Mouse (Mus musculus): Measurements from ENCODE around the gene Rplp2.
A peak's percentile ranks its signal among the peaks of the same experiment; 100 is the strongest.
"Not testable (repeated sequence)": the region's sequence is repeated elsewhere in the genome, so short reads cannot be mapped to it uniquely, and the experiment has no call there.

Gene Rplp2

DNA sequence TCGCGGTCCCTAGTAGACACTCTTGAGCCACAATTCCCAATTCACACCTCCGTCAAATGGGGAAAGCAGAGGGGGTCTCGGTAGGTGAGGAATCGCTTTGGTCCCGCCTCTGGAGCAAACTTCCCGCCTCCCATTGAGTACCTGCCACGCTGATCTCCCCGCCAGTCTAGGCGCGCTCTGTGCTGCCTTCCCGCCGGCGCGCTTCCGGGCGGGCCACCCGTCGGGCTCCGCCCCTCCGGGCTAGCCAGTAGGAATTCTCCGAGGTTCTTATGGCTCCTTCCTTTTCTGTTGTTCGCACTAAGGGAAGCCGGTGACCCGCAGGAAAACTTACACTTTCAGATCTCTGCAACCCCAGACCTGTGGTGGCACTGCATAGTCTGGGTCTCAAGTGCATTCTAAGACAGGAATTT is 3.3 kb upstream of the Rplp2 start, which contains the start of gene Pidd1:
Pidd1 (minus strand) TSS at position 198 of the 410 bp plus-strand sequence.
- DNase-seq (ENCODE audit: low spot score in 2 of 2): peak in 1 of 2 experiments; percentile 48

DNA sequence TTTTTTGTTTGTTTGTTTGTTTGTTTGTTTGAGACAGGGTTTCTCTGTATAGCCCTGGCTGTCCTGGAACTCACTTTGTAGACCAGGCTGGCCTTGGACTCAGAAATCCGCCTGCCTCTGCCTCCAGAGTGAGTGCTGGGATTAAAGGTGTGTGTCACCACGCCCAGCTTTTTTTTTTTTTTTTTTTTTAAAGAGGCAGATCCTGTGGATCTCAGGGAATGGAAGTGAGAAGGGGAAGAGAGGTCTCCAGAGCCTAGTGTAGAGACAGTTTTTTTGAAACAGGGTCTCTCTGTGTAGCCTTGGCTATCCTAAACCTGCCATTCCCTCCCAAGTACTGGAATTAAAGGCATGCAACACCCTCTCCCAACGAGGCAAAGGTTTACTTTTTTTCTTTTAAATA is 796 bp upstream of the Rplp2 start:
- not testable (repeated sequence) for DNase-seq (ENCODE audit: low spot score in 2 of 2)

DNA sequence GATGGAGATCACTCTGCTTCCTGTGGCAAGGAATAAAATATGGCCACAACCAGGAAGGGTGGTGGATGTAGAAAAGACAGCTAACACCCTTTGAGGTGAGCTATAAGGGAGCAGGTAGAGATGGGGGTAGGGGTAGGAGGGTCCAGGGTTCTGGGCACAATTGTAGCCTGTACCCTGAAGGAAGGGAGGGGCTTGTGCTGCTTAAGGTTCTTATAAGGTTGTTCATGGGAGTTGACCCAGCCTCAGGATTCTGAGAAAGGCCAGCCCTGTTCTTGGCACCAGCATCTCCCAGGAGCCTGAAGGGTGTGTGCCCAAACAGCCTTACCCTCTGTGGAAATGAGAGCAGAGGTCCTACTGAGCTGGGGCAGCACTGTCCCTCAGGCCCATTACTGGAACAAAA is 4.8 kb downstream of the Rplp2 start:
- no peak for DNase-seq (ENCODE audit: low spot score in 2 of 2)

DNA sequence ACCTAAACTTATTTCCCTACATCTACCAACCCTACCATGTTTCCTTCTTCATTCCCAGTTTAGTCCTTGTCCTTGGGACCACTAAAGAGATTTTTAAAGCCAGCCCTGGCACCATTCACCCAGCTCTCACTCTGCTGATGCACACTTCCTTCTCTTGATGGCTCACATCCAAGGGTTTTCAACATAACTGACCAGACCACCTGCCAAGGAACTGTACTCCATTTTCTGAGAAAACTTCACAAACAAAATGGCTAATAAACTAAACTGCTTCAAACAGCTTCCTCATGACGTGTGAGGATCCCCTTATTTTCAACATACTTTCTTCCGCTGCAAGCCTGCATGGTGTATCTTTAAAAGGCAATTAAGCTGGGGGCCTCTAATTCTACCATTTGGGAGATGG is 6.5 kb downstream of the Rplp2 start:
- no peak for DNase-seq (ENCODE audit: low spot score in 2 of 2)

DNA sequence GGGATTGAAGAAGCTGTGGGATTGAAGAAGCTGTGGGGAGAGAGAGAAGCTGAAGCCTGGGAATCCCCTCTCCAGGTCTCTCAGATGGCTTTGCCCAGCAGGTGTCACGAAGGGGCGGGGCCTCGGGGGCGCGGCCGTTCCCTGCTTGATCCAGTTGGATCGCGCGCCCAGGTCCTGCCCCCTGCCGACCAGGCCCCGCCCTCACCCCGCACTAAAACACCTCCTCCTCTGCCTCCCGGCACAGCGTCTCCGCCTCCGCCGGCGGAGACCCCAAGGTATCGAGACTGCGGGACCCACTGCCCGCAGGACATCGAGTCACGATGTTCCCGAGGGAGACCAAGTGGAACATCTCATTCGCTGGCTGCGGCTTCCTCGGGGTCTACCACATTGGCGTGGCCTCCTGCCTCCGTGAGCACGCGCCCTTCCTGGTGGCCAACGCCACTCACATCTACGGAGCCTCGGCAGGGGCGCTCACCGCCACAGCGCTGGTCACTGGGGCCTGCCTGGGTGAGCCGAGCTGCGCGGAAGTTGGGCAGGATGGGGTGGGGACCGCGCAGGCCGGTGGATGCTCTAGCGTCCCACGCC is 7.9 kb downstream of the Rplp2 start, which contains the start of gene Pnpla2:
Pnpla2 (plus strand) TSS at position 232 of the 585 bp plus-strand sequence.
- peak; percentile 91 to 95 for DNase-seq (ENCODE audit: low spot score in 2 of 2)

DNA sequence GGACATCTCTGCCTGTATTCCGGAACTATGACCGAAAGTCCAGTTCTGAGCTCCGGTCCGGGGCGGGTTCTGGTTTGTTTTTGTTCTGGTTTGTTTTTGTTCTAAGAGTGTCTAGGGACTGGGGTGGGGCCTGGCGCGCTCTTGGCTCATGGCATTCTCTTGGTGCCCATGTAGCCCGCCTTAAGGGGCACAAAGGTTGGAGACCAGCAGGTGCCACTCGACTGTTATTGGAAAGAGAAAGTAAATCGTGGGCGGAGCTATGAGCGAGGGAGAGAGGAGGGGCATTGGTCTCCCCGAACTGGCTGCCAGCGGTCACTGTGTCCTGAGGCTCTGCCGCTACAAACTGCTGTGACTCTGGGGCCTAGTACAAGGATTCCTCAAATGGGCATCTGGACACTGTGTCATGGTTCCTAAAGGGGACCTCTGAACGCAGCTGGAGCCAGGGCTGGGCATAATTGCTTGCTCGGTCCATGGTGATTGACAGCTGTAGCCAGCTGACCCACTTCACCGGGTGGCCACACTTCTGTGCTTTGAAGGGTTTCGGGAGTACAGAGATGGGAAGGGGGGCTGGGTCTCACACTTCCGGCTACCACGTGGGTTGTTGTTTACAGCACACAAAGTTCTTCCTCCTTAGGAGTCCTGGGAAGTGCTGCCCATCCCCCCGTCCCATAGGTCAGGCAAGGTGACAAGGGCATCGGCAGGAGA is 8.6 kb downstream of the Rplp2 start:
- no peak for DNase-seq (ENCODE audit: low spot score in 2 of 2)

DNA sequence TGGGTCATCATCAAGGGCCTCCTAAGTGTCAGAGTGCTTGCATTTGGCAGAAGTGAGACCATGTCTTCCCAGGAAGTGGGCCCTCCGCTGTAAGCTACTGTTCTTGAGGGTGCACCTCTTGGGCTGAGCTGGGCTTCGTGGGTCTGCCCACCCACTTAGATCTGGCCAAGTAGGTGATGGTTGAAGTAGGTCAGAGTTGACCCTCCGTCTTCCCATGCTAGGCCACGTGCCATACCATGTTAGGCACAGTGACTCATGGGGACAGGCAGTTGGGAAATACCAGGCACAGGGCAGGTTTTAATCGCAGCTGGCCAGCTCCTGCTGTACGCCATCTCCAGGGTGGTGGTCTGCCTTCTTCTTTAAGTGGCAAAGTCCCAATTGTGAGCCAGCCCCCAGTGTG is 9.6 kb downstream of the Rplp2 start:
- no peak for DNase-seq (ENCODE audit: low spot score in 2 of 2)

DNA sequence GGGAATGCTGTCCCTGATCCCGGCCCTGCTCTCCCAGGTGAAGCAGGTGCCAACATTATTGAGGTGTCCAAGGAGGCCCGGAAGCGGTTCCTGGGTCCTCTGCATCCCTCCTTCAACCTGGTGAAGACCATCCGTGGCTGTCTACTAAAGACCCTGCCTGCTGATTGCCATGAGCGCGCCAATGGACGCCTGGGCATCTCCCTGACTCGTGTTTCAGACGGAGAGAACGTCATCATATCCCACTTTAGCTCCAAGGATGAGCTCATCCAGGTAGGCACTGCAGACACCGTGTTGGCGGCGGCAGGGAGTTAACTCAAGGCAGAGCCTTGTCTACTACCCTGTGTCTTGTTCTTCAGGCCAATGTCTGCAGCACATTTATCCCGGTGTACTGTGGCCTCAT is 10.1 kb downstream of the Rplp2 start:
- DNase-seq (ENCODE audit: low spot score in 2 of 2): no peak

DNA sequence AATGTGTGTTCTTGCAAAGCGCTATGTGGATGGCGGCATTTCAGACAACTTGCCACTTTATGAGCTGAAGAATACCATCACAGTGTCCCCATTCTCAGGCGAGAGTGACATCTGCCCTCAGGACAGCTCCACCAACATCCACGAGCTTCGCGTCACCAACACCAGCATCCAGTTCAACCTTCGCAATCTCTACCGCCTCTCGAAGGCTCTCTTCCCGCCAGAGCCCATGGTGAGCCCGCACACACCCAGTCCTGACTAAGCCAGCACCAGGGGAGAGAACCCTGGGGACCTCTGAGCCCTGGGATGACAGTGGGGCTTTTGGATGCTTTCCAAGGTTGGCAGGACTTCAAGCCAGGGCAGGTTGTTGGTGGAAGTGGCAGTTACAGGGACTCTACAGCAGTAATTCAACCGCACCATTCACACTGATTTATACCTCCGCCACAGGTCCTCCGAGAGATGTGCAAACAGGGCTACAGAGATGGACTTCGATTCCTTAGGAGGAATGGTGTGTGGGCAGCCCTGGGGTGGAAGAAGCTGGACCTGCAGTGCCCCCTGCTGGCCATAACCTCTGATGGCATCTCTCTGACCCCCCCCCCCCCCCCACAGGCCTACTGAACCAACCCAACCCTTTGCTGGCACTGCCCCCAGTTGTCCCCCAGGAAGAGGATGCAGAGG is 11.0 kb downstream of the Rplp2 start:
- peak in 1 of 2 experiments; percentile 56 for DNase-seq (ENCODE audit: low spot score in 2 of 2)

DNA sequence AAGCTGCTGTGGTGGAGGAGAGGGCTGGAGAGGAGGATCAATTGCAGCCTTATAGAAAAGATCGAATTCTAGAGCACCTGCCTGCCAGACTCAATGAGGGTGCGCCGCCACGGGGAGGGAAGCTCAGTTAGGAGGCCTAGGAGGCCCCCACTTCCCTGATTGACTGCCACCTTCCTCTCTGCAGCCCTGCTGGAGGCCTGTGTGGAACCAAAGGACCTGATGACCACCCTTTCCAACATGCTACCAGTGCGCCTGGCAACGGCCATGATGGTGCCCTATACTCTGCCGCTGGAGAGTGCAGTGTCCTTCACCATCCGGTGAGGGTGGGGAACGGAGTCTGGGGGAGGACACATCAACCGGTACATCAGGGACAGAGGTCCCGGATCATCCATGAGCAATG is 11.5 kb downstream of the Rplp2 start:
- no peak for DNase-seq (ENCODE audit: low spot score in 2 of 2)

DNA sequence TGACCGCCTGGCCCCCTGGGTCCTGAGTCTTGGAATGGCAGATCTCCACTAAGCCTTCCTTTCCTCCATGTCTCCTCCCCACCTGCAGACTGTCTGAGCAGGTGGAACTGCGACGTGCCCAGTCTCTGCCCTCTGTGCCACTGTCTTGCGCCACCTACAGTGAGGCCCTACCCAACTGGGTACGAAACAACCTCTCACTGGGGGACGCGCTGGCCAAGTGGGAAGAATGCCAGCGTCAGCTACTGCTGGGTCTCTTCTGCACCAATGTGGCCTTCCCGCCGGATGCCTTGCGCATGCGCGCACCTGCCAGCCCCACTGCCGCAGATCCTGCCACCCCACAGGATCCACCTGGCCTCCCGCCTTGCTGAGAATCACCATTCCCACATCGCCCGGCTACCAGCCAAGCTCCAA is 12.1 kb downstream of the Rplp2 start:
- DNase-seq (ENCODE audit: low spot score in 2 of 2): no peak

DNA sequence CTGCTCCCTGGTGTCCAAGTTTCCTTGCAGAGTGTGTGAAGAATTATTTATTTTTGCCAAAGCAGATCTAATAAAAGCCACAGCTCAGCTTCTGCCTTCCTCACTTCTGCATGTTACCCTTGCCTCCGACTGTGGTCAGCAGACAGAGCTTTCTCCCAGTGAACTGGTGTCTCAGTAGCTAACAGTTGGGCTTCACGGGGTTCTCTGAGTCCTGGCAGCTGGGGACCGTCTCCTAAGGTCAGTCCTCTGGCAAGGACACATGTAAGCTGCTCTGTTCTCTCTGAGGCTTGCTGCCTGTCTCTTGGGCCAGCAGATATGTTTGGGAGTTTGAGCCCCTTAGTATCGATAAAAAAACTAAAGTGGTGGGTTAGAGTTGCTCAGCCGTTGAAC is 12.8 kb downstream of the Rplp2 start:
- DNase-seq (ENCODE audit: low spot score in 2 of 2): no peak

DNA sequence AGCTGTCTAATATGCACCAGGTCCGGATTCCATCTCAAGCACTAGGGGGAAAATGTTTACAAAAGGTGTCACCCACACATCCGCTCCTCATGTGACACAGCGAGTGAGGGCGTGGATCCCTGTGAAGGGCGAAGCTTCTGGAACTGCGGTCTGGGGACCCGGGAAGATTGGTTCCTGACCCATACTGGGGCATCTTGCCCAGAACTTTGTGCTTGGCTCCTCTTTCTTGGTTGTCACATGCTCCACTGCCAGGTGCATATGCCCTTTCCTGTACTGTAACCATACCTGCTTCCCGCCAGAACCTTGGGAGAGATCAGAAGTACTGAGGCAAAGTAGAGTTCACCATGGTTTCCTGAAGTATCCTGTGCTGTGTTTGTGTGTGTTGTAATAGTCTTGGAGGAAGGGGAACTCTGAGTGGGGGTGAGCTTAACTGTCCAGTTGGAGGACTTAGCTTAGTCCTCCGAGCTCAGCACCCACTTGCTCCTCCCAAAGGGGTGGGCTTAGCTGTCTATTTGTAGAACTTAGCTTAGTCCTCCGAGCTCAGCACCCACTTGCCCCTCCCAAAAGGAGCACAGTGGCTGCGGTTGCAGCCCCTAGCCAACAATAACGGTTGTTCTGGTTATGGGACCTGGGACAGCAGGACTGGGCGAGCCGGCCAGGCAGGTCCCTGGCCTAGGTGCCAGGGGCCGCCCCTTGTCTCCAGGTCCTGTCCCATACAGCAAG is 13.4 kb downstream of the Rplp2 start, which contains the start of gene Cracr2b:
Cracr2b (plus strand) TSS at position 704 of the 723 bp plus-strand sequence.
- DNase-seq (ENCODE audit: low spot score in 2 of 2): no peak

DNA sequence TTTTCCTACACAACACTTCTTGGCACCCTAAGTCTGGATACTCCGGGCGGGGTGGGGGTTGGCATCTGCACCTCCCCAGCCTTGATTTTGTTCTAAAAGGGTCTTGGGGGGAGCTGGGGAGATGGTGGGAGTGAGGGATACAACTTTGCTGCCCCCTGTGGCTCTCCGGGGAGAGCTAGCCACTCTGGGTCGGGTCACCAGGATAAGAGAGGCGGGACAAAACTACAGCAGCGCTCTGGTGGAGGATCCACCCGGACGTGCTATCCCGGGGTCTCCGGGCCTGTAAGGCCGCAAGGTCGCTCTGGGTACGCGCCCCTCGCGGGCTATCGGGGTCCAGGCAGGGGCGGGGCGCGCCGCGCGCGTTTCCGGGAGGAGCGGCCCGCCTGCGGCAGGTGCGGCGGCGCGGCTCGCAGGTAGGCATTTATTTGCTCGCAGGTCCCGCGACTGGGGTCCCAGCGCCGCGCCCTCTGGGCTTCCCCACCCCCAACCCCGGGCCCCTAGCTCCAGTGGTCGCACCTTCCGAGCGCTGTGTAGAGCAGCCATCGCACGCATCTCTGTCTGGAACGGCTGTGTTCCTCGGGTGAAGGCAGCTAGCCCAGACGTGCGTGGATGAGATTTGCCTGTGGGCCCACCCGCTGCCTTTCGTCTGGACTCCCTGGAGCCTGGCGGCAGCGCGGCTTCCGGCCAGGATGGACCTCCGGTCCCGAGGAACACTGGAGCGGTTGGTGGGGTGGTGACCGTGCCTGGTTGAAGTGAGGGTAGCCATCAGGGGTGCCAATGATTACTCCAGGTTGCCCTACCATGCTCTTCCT is 14.6 kb downstream of the Rplp2 start:
- no peak for DNase-seq (ENCODE audit: low spot score in 2 of 2)

DNA sequence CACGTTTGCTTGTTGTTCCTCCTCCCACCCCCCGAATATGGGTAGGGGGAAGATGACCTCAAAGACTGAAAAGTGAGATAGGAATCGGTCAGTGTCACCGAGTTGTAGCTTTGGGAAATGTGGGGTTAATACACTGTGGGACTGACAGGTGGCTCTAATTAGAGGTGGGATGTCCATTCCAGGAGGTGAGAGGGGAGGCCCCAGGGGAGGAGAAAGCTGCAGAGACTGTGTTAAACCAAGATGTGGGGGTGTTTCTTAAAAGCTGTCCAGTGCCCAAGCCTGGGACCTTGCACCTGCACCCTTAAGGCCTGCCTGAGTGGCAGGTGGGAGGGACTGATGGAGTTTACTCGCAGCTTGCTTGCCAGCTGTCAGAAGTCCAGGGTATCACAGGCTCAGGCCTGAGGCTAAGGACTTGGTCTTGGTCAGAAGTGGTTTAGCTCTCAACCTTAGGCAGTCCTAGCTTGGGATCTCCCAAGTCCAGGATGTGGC is 15.2 kb downstream of the Rplp2 start:
- no peak for DNase-seq (ENCODE audit: low spot score in 2 of 2)

DNA sequence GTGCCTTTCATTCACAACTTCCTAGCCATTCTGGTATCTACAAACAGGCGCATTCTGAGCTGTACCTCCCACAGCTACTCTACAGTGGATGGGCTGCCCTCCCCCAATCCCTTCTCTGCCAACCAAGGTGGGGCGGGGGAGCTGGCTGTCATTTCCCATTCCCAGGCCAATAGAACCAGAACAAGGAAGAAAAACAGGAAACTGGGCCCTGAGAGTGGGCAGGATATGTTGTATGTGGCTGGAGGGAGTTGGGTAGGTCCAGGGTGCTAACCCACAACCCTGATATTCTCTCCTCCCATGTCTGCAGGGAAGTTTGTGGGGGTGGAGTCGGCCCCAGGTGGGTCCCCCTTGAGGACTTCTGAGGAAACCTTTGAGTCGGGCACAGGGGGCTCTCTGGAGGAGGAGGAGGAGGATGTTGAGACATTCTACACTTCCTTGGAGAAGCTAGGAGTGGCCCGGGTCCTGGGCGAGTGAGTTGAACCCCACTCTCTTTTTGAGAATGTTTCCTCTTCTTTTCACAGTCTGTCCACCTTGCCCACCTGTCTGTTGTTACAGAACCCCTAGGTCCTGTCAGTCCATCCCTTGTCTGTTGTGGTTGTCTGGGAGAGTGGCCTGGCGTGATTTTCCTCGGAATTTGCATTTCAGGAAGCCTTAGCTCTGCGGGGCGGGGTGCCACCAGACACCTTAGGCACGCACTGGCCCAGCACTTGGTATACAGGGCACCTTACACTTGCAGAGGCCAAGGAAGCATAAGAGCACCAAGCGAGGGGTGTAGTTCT is 16.8 kb downstream of the Rplp2 start:
- DNase-seq (ENCODE audit: low spot score in 2 of 2): no peak

DNA sequence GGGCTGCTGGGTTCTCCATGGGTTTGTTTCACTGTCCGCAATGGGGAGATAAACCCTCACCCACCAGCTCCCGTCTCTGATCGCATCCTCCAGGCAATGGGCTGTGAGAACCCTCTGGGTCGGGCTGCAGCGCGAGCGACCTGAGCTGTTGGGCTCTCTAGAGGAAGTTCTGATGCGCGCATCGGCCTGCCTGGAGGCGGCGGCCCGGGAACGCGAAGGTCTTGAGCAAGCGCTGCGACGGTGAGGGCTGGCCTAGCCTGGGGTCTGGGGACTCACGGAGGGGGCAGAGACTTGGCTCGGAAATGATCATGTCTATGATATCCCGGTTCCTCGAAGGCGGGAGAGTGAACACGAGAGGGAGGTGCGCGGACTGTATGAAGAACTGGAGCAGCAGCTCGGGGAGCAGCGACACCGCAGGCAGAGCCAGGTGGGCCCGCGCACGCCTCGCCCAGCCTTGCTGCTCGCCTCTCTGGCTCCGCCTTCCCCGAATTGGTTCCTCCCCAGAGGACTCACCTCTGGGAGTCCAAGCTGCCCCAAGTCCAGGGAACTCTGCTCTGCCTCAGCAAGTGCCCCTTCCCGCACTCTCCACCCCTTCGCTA is 17.5 kb downstream of the Rplp2 start:
- peak in 1 of 2 experiments; percentile 45 for DNase-seq (ENCODE audit: low spot score in 2 of 2)

DNA sequence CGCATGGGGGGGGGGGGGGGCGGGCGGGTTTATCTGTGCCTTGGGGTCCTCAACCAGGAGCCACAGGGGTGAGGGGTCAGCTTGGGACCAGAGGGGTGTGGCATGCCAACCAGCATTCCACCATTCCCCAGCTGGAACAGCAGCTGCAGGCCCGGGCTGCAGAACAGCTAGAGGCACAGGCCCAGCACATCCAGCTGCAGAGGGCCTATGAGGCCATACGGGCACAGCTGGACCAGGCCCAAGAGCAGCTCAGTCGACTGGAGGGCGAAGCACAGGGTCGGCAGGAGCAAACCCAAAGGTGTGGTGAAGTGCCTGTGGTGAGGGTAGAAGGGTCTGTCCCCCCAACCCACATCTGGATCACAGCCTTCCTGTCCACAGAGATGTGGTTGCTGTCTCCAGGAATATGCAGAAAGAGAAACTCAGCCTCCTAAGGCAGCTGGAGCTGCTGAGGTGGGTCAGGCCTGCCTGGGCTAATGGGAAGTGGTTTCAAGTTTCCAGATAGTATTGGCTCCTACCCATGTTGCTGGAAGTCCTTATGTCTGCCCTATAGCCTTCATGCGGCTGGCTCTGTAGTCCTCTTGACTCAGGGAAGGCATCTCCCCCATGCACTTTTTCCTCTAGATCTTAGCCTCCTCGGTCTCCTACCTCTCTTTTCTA is 18.3 kb downstream of the Rplp2 start:
- no peak for DNase-seq (ENCODE audit: low spot score in 2 of 2)

DNA sequence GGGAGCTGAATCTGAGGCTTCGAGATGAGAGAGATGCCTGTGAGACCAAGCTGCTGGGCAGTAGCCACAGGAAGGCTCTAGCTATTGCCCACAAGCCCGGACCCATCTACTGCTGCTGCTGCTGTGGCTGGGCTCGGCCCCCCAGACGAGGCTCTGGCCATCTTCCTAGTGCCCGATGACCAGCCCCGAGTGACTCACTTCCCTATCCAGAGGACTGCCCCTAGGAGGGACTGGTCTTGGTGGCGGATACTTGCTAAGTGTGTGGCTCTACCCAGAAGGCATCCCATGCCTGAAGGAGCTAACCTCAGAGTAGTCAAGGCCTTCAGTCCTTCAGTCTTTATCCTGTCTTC is 18.9 kb downstream of the Rplp2 start:
- no peak for DNase-seq (ENCODE audit: low spot score in 2 of 2)
